Mouse (Mus musculus): ENCODE data around the gene Nsun2.

DNA sequence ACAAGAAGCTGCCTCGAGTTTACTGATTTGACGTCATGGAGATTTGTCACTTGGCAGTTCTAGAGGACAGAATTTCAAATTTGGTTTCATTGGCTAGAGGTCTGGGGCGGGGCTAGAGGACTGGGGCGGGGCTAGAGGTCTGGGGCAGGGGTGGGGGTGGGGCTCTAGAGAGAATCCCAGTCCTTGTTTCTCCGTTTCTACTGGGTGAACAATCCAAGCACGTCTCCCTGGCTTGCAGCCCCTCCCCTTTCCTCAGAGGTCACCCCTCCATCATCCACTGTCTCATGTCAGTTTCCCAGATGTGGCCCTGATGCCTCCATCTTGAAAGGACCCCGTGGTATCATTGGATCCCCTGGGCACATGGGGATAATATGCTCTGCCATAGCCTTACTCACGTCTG lies 21.5 kb downstream of the Nsun2 start:
- TF ChIP-seq CTCF (IDR thresholded peaks at IDR 0.05; ENCODE audit: insufficient read depth, low read length) (no peak), POLR2A (IDR thresholded peaks at IDR 0.05; ENCODE audit: borderline replicate concordance, extremely low read depth, low read depth, low read length) (no peak)

Data from lung, adult 2 months (tissue).